In genomic region chr19:56976962-56977948, GRCm38 (mm10) we compare ENCODE assay signal across 8 mouse cellular contexts. TPM values are rescaled to one million over a fixed set of nuclear protein-coding genes. Genes with fewer than 3 reads are reported as not detected.
DNase-seq lines count a peak whose midpoint lies in the region; ATAC-seq and TF ChIP-seq lines count a peak whose summit lies in the region.

No protein-coding gene starts in this region.

- 55% methylated on average over 19 of the region's 19 CpGs for whole genome bisulfite sequencing in embryonic facial prominence, embryonic 15.5 days
- 56% methylated on average over 19 of the region's 19 CpGs for WGBS in heart, postnatal 0 days

- H3K9me3 ChIP-seq in embryonic facial prominence, embryonic 15.5 days (replicated peaks) = no peaks in the 10 kb centered on the region
- H3K9me3 ChIP-seq in heart, postnatal 0 days (replicated peaks; ENCODE audit: control insufficient read depth, low read length) = no peaks in the 10 kb centered on the region

- TF ChIP-seq CTCF in heart, postnatal 0 days (IDR thresholded peaks at IDR 0.05; ENCODE audit: low read depth) = no peak

- no peaks in the 10 kb centered on the region for H3K36me3 ChIP-seq in embryonic facial prominence, embryonic 15.5 days
- no peaks in the 10 kb centered on the region for H3K36me3 ChIP-seq in heart, postnatal 0 days (replicated peaks; ENCODE audit: control insufficient read depth, insufficient read depth, low read length)

- no peak for TF ChIP-seq EP300 in heart, postnatal 0 days (IDR thresholded peaks at IDR 0.05; ENCODE audit: low read depth)

- ATAC-seq in embryonic facial prominence, embryonic 15.5 days (ENCODE audit: insufficient number of reproducible peaks, low FRiP score, low TSS enrichment, low read depth) = no peak; the same call in 1 of the 2 replicates
- ATAC-seq in heart, postnatal 0 days (ENCODE audit: insufficient read depth, low read depth) = no peak
- no peak for ATAC-seq in megakaryocyte-erythroid progenitor cell, adult 5-6 weeks (replicated peaks; ENCODE audit: low FRiP score, low TSS enrichment, poor library complexity, severe bottlenecking)

- peak overlapping the region; percentile 73 for H3K27ac ChIP-seq in embryonic facial prominence, embryonic 15.5 days (replicated peaks)
- peak overlapping the region; percentile 52 for H3K27ac ChIP-seq in heart, postnatal 0 days (ENCODE audit: low read depth)

- H3K9ac ChIP-seq in embryonic facial prominence, embryonic 15.5 days = no peak overlapping the region
- no peak overlapping the region for H3K9ac ChIP-seq in heart, postnatal 0 days (replicated peaks; ENCODE audit: low read depth, low read length)

- no peak overlapping the region for H3K4me3 ChIP-seq in embryonic facial prominence, embryonic 15.5 days (replicated peaks)
- no peak overlapping the region for H3K4me3 ChIP-seq in heart, postnatal 0 days (ENCODE audit: low read depth, low read length)

- no peak overlapping the region for H3K4me2 ChIP-seq in embryonic facial prominence, embryonic 15.5 days (replicated peaks)
- no peak overlapping the region for H3K4me2 ChIP-seq in heart, postnatal 0 days (ENCODE audit: low read depth, low read length)

- DNase-seq in urinary bladder, adult 2 months (ENCODE audit: low spot score) = peak; percentile 48
- no peak for DNase-seq in urinary bladder, postnatal 25 days (ENCODE audit: low spot score)
- DNase-seq in heart, postnatal 0 days (ENCODE audit: low spot score) = no peak
- DNase-seq in kidney, postnatal 4 days = peak; percentile 67 to 79
- peak; percentile 73 for DNase-seq in lung, postnatal 36 days
- peak; percentile 87 for DNase-seq in testis, postnatal 10 days (ENCODE audit: low spot score)

- no peaks in the 10 kb centered on the region for H3K27me3 ChIP-seq in embryonic facial prominence, embryonic 15.5 days
- H3K27me3 ChIP-seq in heart, postnatal 0 days (ENCODE audit: control insufficient read depth, insufficient read depth, low read length) = no peaks in the 10 kb centered on the region

- peaks cover 21% of the 10 kb centered on the region for H3K4me1 ChIP-seq in embryonic facial prominence, embryonic 15.5 days
- peaks cover 23% of the 10 kb centered on the region for H3K4me1 ChIP-seq in heart, postnatal 0 days (ENCODE audit: control insufficient read depth, insufficient read depth)

RNA-seq across cellular contexts. Expression of gene Afap1l2, which starts 30.8 kb away (rescaled TPM):
- polyA plus RNA-seq in urinary bladder, adult 2 months (2012; rRNA removed) = 11.4 and 12.2 TPM in 2 replicates
- polyA plus RNA-seq in embryonic facial prominence, embryonic 15.5 days (2015; fragmentation: Nextera tagmentation; extraction: Ambion mirVana) = 12.2 and 12.8 TPM in 2 replicates
- total RNA-seq in heart, postnatal 0 days (2014; rRNA removed; ENCODE audit: low replicate concordance) = 2.3 and 3.6 TPM in 2 replicates
- 2.5 and 2.7 TPM in 2 replicates for polyA plus RNA-seq in heart, postnatal 0 days (2015; fragmentation: Nextera tagmentation; extraction: Ambion mirVana)
- not detected in 2 replicates for total RNA-seq in megakaryocyte-erythroid progenitor cell, adult 5-6 weeks (2014; fragmentation: Nextera tagmentation)
- 0.47 TPM in 1 of 2 replicates, not detected in the other for total RNA-seq in megakaryocyte-erythroid progenitor cell, adult 5-6 weeks (2017)

Comparison
In these comparisons a context has a peak if more than half of its experiments do, and no peak if none do; other contexts are left out.
1. DNase-seq: peak in urinary bladder, adult 2 months (single experiment), kidney, postnatal 4 days (2 of 2), lung, postnatal 36 days (single experiment) and testis, postnatal 10 days (single experiment); none in urinary bladder, postnatal 25 days (single experiment) and heart, postnatal 0 days (single experiment).